Mouse (Mus musculus): ENCODE measurements around the gene Slc7a7.
A peak's percentile ranks its signal among the peaks of the same experiment; 100 is the strongest.

The Slc7a7 gene

GRCm38 (mm10) chr14:54417623-54418081, at the start of gene Slc7a7:
TSS of gene Slc7a7 (minus strand) at chr14:54417780.
- no peak for DNase-seq (ENCODE audit: low read depth, low spot score)

GRCm38 (mm10) chr14:54464293-54465005, 46.9 kb upstream of the Slc7a7 start:
- peak; percentile 81 for DNase-seq (ENCODE audit: low read depth, low spot score)

- DNase-seq (ENCODE audit: low read depth, low spot score) = peak; percentile 88
These were observed 46.3 kb upstream of the Slc7a7 start, which contains the start of gene Lrp10 for GRCm38 (mm10) chr14:54463959-54464292. TSS of gene Lrp10 (plus strand) at chr14:54464137.

GRCm38 (mm10) chr14:54463108-54463958, 45.8 kb upstream of the Slc7a7 start:
- DNase-seq (ENCODE audit: low read depth, low spot score) = no peak

GRCm38 (mm10) chr14:54462146-54462545, 44.6 kb upstream of the Slc7a7 start:
- no peak for DNase-seq (ENCODE audit: low read depth, low spot score)

- DNase-seq (ENCODE audit: low read depth, low spot score) = no peak
These were observed 40.5 kb upstream of the Slc7a7 start for GRCm38 (mm10) chr14:54457907-54458569.

GRCm38 (mm10) chr14:54454669-54455528, 37.3 kb upstream of the Slc7a7 start:
- DNase-seq (ENCODE audit: low read depth, low spot score) = no peak

- no peak for DNase-seq (ENCODE audit: low read depth, low spot score)
These were observed 36.0 kb upstream of the Slc7a7 start for GRCm38 (mm10) chr14:54453566-54453965.

GRCm38 (mm10) chr14:54445476-54445875, 27.9 kb upstream of the Slc7a7 start:
- no peak for DNase-seq (ENCODE audit: low read depth, low spot score)

- DNase-seq (ENCODE audit: low read depth, low spot score) = no peak
These were observed 26.4 kb upstream of the Slc7a7 start for GRCm38 (mm10) chr14:54443712-54444618.

GRCm38 (mm10) chr14:54443196-54443595, 25.6 kb upstream of the Slc7a7 start:
- DNase-seq (ENCODE audit: low read depth, low spot score) = no peak

- DNase-seq (ENCODE audit: low read depth, low spot score) = no peak
These were observed 25.0 kb upstream of the Slc7a7 start for GRCm38 (mm10) chr14:54442548-54442947.

- no peak for DNase-seq (ENCODE audit: low read depth, low spot score)
These were observed 23.8 kb upstream of the Slc7a7 start for GRCm38 (mm10) chr14:54441365-54441764.

- no peak for DNase-seq (ENCODE audit: low read depth, low spot score)
These were observed 23.0 kb upstream of the Slc7a7 start for GRCm38 (mm10) chr14:54440538-54440937.

- DNase-seq (ENCODE audit: low read depth, low spot score) = no peak
These were observed 22.0 kb upstream of the Slc7a7 start for GRCm38 (mm10) chr14:54439610-54440009.

- DNase-seq (ENCODE audit: low read depth, low spot score) = no peak
These were observed 21.6 kb upstream of the Slc7a7 start for GRCm38 (mm10) chr14:54439155-54439554.

- no peak for DNase-seq (ENCODE audit: low read depth, low spot score)
These were observed 17.8 kb upstream of the Slc7a7 start for GRCm38 (mm10) chr14:54435194-54435918.

GRCm38 (mm10) chr14:54433941-54434531, 16.5 kb upstream of the Slc7a7 start:
- DNase-seq (ENCODE audit: low read depth, low spot score) = no peak

Data from mesoderm, embryonic 11.5 days (tissue).